Mouse (Mus musculus) lung, postnatal 10 days (tissue): ENCODE measurements at regions not wholly inside any gene's neighbourhood (a gene's known extent, or its start where the extent isn't known, plus 50 kb on each side); places are given as distances from the start of the nearest gene placed in this dataset.

Source experiments
- DNase-seq: peaks from one replicate; pipeline ENCODE4 v3.0.0; 2021

DNA sequence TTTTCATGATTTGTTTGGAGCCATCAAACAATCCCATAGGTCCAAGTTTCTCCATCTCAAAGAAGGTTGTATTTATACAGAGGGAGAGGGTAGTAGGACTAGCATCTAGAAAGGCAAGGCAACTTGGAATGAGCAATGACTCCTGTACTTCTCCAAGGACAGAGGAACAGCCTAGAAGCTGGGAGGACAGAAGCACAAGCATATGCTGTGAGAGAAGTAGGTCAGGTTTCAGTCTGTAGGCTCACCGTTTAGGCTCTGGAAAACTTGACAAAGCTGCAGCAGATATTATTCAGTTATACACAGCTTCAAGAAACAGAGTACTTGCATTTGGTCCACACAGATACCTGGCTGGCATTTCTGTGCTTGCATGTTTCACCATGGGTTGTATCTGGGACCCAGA is 131.5 kb upstream of the B3gat1 start:
- no peak for DNase-seq

DNA sequence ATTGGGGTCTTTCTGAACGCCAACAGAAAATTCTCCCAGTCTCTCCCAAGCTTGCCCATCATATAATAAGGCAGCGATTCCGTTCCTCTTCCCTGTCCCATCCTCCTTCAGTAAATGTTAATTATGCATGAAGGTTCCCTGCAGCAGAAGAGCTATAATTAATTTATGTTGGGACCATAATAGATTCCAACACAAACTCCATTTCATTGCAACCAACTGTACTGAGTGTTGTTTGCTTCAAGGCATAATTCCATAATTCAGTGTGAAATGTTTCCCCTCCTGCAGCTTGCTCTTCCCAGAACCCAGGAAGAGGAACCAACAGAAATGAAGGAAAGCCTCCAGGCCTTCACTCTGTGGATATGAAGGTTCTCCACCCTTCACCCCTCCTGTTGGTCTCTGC is 129.0 kb upstream of the B3gat1 start:
- no peak for DNase-seq

DNA sequence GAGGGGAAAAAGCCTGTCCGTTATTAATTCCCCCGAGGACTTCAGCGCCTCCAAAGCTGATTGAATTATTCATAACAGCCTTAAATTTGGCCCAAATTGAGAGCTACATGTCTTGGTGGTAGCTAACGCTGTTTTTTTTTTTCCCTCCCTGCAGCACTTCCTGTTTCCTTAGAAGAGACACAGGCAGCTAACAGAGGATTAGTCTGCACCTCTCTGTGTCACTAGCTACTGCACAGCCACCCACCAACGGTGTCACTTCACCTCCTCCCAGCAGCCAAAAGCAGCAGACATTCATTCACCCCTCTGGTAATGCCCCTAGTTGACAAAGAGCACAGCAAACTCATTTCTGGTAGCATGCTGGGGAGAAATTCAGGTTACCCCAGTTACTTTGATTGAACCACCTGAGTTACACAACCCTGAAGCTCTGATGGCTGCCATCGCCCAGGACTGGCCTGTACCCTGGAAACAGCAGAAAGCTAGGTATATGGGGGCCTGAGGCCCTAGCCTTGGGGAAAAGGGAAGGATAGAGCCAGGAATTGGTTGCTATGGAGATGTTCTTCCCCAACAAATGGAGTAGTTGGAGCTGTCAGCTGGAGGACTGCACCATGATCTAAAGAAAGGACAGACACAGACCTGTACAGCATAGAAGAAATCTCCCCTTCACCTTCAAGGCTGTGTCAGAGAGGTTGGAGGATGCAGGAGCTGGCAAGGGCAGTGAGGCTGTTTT is 121.7 kb upstream of the B3gat1 start:
- no peak for DNase-seq

DNA sequence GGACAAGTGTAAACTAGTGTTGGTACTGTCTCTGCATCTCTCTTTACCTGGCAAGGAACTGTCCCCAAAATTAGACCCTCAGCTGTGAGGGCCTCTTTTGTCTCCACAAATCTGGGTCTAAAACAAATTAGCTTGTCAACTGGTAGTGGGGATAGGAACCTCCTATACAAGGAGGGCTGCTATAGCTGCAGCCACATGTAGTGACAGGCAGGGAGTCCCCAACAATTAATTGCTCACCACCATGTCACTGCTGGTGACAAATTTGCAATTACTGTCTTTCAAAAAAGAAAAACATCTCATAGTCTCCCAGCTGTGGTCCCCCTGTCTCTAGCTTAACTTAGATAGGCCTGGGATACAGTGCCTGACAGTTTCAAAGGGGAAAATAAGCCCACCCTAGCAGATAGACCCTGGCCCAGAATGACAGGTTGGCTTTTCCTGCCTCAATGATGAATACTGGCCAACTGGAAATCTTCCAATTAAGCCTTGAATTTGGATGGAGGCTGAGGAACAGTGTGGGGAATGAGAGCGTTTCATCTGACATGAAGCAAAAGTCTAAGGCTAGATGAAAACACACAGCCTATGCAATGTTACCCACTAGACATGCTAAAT is 110.6 kb upstream of the B3gat1 start:
- no peak for DNase-seq

DNA sequence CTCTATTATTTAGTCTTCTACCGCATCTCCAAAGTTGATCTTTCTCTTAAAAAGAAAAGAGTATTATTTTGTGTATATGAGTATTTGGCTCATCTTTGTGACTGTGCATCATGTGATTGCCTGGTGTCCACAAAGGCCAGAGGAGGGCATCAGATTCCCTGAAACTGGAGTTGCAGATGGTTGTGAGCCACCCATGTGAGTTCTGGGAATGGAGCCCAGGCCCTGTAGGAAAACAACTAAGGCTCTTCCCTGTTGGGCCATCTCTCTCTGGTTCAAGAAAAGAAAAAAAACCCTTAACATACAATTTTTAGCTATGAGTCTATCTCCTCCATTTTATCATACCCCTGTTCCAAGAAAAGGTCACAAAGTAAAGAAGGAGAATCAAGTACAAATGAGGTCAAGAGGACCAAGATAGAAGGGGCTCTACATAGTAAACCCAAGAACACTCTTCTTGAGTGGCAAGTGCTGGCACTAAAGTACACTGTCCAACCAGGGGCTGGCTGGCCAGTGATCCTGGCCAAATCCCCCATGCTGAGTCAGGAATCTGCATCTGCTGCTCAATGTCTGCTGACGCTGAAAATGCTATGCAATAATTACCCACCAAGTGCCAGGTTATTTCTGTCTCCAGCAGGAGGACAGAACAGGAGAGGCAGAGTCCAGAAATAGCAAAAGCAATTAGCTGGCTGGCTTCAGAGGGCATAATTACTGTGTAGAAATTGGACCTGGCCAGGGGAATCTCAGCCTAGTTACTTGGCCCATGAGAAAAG is 108.2 kb upstream of the B3gat1 start:
- DNase-seq, result no peak

DNA sequence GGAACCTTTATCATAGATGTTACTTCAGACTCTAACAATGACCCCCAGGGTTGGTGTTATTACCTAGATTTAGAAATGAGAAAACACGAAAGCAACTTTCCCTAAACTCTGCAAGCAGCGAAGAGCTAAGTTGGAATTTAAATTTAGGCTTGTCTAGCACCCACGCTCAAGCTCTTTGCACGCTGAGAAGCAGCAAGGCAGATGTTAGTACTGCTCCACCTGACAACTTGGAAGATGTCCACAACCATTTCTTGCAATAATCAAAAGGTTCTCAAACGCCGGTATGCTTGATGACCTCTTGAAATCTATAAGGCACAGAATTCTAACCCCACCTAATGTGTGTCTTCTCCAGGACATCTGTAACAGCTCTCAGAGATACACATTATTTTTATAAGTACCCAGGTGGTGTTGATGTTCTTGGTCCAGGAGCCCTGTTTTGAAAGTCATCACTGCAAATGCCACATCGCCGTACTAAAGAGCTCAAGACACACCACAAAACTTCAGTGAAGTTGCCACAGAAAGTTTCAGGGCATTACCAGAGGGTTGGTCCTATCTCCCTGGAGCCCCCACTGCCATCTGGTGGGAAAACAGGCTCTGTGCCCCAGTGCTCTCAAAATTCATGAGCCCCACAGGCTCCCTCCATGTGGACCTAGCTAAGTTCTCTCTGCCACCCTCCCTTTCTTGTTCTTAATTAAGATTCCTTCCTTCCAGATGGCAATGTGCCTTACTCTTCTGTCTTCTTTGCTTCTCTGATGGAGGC is 100.5 kb upstream of the B3gat1 start:
- no peak for DNase-seq

DNA sequence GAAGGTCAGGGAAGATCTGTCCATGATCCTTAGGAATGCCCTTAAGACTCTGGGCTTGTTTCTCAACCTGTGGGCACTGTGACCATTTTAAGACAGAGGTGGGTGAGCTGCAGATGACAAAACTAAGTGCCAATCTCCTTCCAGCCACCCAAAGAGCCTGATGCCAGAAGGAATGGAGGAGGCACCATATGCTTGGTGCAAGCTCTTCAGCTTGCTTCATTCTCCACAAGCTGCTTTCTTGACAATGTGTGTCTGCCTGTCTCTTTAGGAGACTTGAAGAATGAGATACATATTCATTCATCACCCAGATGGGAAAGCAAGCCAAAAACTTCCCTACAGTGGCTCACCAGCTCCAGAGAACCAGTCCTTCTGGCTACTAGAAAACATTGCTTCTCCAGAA is 98.3 kb upstream of the B3gat1 start:
- no peak for DNase-seq

DNA sequence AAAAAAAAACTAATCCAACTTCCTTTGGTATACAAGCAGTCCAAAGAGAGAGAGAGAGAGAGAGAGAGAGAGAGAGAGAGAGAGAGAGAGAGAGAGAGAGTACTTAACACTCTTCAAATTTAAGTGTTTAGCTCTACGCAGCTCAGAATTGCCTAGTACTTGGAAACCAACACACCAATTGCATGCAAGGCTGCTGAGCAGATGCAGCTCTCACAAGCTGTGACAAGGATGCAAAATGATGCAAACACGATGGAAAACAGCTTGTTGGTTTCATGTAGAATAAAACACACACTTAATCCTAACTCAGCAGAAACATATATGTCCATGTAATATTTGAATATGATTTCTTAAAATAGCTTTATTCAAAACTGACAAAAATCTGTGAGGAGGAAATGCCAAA is 94.9 kb upstream of the B3gat1 start:
- no peak for DNase-seq

DNA sequence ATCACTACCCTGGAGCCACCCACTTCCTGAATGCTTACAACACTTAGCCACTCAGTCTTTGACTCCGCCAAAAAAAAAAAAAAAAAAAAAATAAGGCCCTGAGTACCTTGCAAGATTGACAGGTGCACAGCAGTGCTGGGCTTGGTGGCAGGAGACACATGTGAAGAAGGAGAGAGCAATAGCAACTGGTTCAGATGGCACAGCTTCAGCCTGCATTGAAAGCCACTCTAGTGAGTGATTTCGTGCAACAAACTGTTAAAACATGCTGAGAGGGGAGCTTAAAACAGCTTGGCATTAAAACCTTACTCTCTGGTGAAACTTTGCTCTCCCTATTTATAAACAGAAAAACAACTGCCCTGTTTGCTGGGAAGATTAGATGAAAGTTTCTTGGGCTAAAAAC is 91.2 kb upstream of the B3gat1 start:
- no peak for DNase-seq

DNA sequence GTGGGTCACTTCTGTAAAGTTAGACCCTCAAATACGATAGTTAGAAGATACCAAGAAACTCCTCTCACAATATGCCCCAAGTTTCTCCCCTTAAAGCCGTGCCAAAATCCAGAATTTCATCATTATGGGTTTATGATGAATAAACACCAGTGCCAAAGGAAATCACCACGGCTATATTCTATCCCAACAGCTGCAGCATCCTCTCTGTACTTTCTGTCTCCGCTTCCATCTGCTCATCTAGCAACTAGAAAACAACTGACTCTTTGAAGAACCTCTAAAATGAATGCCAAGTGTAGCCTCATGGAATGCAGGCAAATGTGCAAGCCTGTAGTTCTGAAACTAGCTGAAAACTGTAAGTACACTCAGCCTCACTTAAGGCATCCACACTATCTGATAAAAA is 90.7 kb upstream of the B3gat1 start:
- no peak for DNase-seq

DNA sequence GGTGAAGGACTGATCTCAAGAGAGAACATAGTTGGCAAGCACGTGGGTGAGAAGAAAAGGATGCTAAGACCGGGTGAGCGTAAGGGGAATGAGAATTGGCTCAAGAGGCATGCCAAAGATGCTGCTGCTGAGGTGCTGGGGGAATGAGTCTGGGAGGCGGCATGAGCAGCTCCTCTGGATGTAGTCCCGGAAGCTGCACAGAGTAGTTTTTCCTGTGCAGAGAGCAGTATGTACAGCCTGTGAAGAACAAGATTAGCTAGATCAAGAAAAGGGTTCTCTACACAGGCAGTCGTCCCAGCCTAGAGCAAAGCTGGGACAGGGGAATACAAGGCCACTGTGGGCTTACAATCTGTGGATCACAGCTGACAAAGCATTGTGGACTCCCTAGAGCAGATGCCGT is 84.0 kb upstream of the B3gat1 start:
- no peak for DNase-seq

DNA sequence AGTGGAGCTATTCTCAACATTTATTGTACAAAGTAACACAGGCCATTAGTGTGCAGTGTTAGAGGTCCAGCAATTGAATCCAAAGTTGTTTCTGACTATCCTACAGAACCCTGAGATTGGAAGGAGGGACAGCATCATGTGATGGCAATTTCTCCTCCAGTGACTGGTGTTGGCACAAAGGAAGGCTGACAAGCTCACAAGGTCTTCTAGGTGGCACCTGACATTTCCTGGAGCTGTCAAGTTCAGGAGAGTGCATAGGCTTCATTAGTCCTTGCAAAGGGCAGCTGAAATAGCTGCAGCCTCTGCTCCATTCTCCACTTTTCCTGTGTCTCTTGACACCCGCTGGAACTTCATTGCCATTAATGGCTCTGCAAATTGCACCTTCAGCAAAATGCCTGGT is 80.6 kb upstream of the B3gat1 start:
- no peak for DNase-seq

DNA sequence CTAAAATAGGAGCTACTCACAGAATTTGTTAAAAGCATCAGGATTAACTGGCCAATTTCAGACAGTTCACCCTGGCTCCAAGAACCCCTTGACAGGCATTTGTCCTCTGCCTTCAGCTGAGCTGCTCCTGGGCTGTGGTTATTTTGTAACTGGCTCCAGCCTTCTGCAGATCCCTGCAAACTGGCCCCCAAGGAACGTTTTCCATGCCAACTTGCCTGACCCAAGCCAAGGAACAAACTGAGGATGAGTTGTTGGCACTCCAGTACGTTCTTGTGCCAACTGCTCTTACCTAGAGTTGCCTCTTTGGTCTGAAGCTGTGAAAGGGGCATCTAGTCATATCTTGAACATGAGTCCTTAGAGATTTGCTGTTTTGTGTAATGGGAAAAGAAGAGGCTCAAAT is 74.2 kb upstream of the B3gat1 start:
- DNase-seq, result no peak

DNA sequence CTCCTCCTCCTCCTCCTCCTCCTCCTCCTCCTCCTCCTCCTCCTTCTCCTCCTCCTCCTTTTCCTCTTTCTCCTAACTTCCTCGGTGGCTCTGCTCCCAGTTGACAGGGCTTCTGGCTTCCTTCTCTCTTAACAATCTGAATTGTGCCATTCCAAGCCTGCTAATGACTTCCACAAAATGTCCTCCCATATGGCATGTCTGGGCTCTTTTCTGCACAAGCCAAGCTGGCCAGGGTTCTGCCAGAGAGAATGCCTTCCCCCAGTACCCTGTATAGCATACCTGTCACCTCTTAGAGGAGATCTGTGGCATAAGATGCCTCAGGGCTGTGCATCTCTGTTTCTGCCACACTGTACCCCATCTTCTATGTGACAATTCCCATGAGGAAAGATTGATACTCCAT is 70.0 kb upstream of the B3gat1 start:
- DNase-seq, result no peak

DNA sequence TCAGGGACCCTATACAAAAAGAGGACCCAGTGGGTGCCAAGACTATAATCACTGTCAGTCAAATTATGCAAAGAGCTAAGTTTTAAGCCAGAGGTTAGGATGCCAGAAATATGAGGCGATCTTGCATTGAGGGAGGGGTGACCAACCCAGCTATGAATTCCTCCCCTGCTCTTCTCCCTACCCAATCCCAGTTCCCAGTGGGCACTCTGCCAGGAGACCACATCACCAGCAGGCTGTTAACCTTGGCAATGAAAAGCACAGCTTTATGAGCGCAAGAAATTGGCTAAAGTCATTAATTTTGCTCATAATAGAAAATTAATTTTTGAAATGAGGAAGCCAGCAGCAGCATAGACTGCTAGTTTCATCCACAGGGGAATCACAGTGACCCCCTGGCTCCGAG is 65.7 kb upstream of the B3gat1 start:
- DNase-seq, result peak; percentile 7

DNA sequence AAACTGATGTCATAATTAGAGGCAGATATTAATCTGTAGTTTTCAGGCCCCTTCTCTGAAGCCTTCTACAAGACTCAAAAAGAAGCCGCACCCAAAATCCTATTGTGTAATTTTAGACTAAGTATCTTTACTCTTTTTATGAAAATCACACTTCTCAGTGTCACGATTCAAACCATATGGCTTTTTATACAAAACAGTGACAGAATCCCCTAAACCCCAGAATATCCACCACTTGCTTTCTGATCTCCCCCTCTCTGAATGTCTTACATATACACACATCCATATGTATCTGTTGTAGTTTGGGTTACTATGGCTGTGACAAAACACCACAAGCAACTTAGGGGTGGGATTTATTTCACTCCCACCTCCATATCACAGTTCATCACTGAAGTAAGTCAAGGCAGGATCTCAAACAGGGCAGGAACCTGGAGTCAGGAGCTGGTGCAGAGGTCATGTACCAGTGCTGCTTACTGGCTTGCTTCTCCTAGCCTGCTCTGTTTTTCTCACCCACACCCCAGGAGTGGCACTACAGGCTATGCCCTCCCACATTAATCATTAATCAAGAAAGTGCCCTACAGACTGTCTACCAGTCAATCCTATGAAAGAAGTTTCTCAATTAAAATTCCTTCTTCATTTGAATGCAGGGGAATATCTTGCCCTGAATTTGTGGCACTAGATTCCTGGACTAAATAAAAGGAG is 59.3 kb upstream of the B3gat1 start:
- no peak for DNase-seq

DNA sequence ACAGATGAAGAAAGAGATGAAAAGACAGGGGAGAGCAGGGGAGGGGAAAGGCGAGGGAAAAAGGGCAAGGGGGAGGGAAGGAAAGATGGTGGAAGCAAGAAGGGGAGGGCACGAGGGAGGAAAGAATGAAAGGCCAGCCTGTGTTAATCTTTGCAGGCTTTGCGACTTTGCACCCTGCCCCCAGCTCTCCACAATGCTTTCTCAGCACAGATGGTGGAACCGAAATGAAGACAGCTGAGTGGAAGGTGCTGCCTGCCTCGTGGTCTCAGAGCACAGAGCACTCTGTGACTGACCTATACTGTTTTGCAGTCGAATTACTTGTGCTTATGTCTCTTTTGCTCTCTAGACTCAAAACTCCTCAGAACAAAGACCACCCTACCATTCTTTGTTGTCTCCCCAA is 55.2 kb upstream of the B3gat1 start:
- DNase-seq, result no peak

DNA sequence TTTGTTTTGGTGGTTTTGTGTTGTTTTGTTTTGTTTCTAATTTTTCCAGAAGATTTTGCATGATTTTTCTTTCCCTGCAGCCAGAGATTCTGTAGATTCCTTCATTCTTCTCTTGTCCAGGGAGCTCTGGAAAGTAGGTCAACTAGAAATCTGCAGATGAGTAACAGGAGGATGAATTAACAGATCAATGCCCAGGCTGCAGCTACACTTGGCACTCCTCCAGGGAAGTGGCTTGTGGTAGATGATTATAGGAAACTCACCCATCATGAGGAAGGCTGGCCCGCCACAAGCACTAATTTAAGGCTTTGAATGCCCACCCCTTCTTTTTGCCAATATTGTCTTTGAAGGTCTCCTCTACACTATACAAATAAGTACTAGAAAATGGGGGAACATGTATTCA is 52.0 kb upstream of the B3gat1 start:
- DNase-seq, result no peak
